Mouse (Mus musculus): ENCODE measurements around the gene Wdr37. TPM values are rescaled to one million over a fixed set of nuclear protein-coding genes. Genes with fewer than 3 reads are reported as not detected.
A peak's percentile ranks its signal among the peaks of the same experiment; 100 is the strongest.
"Not testable (repeated sequence)": the region's sequence is repeated elsewhere in the genome, so short reads cannot be mapped to it uniquely, and the experiment has no call there.

The Wdr37 gene
- total RNA-seq, 2 experiments from 2014 or later: 28.9 to 35.2 TPM

DNA sequence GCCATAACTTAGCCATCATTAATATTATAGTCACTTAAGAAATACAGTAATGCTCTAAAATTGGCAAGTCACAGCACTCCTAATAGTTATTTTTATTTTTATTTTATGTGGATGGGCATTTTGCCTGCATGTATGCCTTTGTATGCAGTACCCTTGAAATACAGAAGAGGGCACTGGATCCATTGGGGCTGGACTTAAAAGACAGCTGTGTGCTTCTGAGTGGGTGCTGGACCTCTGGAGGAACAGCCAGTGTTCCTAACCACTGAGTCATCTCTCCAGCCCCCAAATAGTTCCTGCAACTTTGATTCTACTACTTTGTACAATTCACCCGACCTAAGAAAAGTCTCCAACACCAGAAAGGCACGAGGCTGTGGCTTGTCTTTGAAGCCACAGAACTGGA is 24.0 kb downstream of the Wdr37 start:
- DNase-seq (ENCODE audit: low spot score): no peak
- intact Hi-C loops (cut with DNase I): loop anchor here (2.0 to 10.0 kb wide), 2 partner anchors 23 to 147 kb away; partner anchors contain the start of genes Gtpbp4 and Wdr37

DNA sequence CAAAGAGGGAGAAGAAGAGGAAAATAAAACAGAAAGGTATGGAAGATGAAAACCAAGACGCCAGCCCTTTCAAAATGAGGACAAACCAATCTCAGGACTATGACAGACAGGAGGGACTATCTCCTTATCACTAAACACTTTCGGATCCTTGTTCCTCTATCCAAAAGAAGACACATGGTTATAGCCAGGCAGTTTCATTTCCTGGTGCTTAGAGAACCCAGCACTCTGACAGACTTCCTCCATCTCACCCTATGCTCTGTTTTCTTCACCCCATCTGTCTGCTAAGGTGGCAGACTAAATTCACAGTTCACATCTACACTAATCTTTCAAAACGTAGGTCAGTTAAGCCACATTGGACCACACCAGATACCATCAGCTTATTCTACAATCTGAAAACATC is 29.4 kb downstream of the Wdr37 start:
- intact Hi-C loops (cut with DNase I): loop anchor here (10.0 kb wide), 1 partner anchor 153 kb away; the partner anchor contains the start of gene Gtpbp4
- no peak for DNase-seq (ENCODE audit: low spot score)

DNA sequence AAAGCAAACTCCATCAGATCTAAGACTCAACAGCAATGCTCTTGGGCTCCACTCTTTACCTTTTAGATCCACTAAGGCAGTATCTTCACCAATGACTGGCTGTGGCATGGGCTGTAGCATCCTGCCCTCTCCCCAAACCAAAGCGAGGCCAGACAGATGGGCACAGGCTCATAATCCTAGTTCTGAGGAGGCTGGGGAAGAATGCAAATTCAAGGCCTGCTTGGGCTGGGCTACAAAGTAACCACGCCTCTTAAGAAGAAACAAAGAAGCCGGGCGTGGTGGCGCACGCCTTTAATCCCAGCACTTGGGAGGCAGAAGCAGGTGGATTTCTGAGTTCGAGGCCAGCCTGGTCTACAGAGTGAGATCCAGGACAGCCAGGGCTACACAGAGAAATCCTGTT is 29.9 kb downstream of the Wdr37 start:
- intact Hi-C loops (cut with DNase I): loop anchor here (10.0 kb wide), 1 partner anchor 153 kb away; the partner anchor contains the start of gene Gtpbp4
- DNase-seq (ENCODE audit: low spot score): not testable (repeated sequence)

DNA sequence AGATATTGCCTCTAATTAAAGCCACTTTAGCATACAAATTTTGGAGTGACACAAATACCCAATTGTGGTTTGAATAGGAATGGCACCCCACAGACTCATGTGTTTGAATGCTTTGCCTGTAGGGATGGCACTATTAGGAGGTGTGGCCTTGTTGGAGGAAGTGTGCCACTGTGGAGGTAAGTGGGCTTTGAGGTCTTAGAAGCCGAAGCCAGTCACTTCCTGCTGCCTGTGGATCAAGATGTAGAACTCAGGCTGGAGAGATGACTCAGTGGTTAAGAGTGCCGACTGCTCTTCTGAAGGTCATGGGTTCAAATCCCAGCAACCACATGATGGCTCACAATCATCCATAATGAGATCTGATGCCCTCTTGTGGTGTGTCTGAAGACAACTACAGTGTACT is 30.8 kb downstream of the Wdr37 start:
- intact Hi-C loops (cut with DNase I): loop anchor here (10.0 kb wide), 1 partner anchor 154 kb away; the partner anchor contains the start of gene Gtpbp4

DNA sequence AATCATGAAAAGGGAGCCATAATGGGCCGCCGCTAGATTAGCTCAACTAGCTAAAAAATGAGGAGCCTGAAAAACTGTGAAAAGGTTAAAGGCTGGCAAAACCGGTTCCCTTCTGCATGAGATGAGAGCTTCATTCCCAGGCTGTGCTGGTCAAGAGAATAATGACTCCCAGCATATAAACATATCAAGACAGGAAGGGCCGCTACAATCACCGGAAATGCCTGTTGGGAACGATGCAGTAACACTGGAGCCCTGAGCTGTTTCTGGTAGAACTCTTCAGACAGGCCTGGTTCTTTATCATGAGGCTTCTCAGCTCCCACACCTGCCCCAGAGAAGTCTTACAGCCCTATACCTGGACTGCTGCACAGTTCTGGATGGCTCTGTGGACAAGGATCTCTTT is 31.8 kb downstream of the Wdr37 start:
- intact Hi-C loops (cut with DNase I): loop anchor here (10.0 kb wide), 1 partner anchor 155 kb away; the partner anchor contains the start of gene Gtpbp4
- peak; percentile 16 for DNase-seq (ENCODE audit: low spot score)

More for the DNA sequence above, 30.8 kb downstream of the Wdr37 start:
- no peak for DNase-seq (ENCODE audit: low spot score)

DNA sequence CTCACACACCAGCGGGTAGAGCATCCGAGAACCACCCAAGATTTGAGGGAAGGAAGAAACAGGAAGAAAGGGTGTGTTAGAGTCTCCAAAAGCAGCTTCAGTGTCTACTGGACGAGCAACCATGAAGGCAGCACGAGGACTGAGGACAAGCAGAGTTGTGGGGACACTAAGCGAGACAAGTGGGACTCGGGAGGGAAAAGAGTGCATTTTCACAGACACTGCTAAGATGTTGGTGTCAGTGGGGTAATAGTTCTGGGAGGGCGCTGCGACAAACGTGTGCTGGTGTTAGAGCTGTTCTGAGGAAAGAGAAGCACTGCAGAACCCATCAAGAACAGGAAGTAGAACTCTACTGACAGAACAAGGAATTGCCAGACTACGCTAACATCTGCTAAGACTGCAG is 32.6 kb downstream of the Wdr37 start:
- intact Hi-C loops (cut with DNase I): no loop called here
- DNase-seq (ENCODE audit: low spot score): no peak

DNA sequence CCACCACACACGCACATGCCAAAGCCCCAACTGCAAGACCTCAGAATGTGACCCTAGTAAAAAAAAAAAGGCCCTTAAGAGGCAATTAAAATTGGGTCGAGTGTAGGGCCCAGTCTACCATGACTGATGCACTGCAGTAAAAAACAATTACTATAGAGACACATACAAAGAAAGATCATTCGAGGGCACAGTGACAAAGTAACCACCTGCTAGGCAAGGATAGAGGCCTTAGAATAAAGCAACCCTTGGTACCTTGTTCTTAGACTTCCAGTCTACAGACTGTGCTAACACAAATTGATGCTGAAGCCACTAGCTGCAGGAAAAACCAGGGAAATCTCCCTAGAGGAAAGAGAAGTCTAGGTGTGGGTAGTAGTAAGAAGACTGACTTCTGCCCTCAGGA is 33.3 kb downstream of the Wdr37 start:
- intact Hi-C loops (cut with DNase I): no loop called here
- no peak for DNase-seq (ENCODE audit: low spot score)

DNA sequence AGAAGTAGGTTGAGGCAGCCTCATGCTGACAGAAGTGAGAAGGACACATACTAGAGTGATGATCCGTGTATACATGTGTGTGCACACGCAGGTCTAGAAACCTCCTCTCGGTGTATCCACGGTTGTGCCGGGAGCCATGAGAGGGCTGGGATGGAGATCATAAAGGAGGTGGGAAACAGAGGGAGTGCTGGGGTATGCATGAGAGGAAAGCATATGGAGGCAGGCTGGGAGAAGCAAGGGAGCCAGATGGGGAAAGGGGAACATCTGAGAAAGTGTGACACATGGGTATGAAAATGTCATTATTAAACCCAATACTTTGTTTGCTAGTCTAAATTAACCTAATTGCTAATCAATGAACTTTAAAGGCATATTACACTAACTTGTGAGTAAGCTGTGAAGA is 37.1 kb downstream of the Wdr37 start:
- intact Hi-C loops (cut with DNase I): no loop called here
- no peak for DNase-seq (ENCODE audit: low spot score)

DNA sequence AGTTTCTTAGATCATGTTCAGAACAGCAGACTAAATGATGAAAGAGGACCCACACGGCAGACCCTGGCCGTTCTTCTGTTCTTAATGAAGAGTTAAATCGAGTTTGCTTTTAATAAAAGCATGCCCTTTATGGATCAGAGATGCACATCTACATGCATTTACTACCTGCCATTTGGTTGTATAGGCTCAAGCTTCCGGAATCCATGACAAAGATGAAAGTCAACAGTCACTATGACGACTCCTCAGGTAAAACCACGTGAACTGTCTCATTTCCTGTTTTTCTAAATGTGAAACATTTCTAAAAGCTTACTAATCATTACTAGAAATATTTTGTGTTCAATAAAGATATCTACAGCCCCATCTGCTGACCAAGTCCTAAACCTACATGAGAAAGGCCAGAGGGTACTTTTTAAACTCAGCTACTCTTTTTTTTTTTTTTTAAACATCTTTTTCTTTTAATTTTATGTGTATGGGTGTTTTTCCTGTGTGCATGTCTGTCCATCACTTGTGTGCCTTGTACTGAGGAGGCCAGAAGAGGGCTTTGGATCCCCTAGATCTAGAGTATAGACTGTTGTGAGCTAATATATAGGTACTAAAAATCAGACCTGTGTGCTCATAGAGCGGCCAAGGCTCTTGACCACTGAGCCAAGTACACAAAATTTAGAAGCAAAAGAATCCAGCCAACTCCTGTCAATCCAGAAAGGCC is 40.0 kb downstream of the Wdr37 start:
- DNase-seq (ENCODE audit: low spot score): no peak
- intact Hi-C loops (cut with DNase I): no loop called here

DNA sequence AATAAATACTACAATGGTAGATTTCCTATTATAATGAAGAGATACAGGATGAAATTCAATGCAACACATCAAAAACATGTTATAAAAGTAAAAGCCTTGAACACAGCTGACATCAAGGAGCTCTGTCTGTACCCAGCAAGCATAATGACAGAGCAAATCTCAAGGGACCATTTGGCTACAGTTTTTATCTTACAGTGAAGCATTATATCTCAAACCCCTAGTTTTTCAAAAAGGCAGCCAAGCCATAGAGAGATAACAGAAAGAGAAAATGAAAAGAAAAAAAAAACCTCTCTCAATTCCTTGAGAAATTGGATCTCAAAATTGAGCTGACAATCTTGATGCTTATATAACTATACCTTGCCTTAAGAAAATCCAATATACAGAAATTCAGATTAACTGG is 41.0 kb downstream of the Wdr37 start:
- intact Hi-C loops (cut with DNase I): no loop called here

DNA sequence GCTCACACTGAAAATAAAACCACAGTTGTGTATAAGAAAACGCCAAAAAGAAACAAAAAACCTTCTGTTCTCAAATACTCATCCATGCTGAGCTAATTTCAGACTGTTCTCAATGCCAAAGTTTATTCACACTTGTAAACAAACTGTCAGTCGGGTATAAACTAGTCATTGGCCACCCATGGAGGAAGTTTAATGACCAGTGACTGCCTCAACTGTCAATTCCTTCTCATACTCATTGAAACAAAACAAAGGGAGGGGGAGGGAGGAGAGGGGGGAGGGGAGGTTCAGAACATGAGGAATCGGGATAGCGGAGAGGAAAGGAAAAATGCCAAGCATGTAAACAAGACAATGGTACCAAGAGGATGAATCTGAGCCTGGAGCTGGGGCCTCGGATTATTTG is 41.9 kb downstream of the Wdr37 start:
- DNase-seq (ENCODE audit: low spot score): no peak
- intact Hi-C loops (cut with DNase I): no loop called here

More for the DNA sequence above, 41.0 kb downstream of the Wdr37 start:
- DNase-seq (ENCODE audit: low spot score): no peak

DNA sequence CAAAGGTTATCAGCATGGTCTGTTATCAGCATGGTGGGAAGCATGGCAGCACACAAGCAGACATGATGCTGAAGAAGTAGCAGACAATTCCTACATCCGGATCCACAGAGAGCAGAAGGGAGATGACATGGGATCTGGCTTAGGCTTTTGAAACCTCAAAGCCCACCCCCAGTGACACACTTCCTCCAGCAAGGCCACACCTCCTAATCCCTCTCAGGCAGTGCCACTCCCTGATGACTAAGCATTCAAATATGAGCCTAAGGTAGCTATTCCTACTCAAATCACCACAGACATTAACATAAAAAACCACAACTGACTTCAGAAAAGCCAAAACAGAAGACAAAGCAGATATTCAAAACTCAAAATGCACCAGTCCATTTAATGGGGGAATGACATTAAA is 42.8 kb downstream of the Wdr37 start:
- DNase-seq (ENCODE audit: low spot score): no peak
- intact Hi-C loops (cut with DNase I): no loop called here

DNA sequence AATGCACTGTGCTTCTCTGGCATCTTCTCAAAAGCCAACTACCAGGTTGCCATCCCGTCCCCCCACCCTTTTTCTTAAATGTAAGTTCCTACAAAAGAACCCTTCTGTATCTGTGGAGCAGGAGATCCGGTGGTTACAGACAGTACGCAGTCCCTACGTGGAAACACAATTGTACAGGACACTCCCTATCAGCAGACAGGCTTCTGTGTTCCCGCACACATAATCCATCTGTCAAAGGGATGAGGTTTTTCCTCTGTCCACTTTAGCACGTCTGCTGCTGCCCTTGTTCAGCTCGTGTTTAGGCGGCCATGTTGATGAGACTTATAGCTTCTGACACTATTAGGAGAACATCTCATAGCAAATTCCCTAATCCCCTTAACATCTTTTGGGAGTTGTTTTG is 48.2 kb downstream of the Wdr37 start:
- no peak for DNase-seq (ENCODE audit: low spot score)
- intact Hi-C loops (cut with DNase I): no loop called here

DNA sequence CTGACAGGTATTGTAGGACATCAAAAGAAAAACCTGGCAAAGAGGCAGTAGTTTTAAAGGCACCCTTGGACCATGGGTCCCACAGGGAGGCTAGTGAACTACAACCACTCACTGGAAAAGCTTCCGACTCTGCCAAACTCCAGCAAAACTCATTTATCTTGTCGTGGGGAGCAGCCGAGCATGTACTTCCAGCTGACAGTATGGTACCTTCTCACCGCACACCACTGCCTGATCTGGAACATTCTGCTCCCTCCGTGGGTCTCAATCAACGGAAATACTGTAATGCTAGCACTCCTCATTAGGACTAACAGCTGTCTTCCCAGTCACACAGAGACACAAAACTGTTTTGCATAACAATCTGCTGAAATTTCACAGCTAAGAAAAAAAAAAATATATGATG is 48.6 kb downstream of the Wdr37 start:
- DNase-seq (ENCODE audit: low spot score): no peak
- intact Hi-C loops (cut with DNase I): no loop called here

DNA sequence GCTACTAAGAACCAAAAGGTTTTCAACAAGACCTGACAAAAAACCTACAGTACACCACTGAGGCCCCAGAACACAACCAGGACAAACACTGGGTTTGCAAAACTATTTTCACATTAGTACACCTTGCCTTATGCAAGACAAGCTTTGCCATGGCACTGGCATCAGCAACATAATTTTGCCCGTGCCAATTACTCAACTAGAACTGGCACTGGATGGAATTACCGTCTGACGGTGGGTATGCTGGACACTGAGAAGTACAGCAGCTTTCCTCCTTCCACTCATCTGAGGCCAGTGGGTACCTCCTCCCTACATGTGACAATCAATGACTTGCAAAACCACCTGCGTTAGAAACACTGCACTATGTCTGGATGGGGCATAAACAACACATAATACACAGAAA is 49.5 kb downstream of the Wdr37 start:
- intact Hi-C loops (cut with DNase I): no loop called here
- no peak for DNase-seq (ENCODE audit: low spot score)

DNA sequence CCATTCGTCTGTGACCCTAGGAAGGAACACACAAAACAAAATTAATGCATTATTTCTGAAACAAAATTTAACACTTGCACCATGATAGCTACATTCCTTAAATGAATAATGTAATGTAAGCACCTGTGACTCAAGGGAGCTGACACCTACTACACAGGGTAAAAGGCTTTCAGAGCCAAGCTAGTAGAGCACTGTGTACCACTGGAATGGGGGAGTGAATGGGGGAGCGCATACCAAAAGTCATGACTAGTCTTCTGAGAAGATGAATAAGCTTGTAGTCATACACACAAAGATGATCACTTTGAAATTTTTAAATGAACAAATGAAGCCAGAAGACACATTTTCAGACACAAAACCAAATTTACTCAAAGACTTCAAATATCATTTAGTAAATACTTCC is 65.8 kb downstream of the Wdr37 start:
- no peak for DNase-seq (ENCODE audit: low spot score)
- intact Hi-C loops (cut with DNase I): no loop called here

DNA sequence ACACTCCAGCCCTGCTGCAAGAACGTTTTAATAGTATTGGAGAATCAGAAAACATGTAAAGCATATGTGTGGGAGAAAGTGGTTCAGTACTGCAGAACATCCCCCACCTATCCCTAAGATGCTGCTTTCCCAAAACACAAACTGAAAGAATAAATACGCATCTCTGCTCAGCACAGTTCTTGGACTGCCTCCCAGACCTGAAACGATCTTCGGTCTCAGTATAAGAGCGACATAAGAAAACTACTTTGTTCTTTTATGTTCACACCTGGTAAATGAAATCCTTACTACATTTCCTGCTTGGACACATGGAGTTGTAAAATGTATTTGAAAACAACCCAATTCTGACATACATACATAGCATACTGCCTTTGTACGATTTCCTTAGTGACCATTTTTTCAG is 71.1 kb downstream of the Wdr37 start:
- intact Hi-C loops (cut with DNase I): no loop called here
- no peak for DNase-seq (ENCODE audit: low spot score)

DNA sequence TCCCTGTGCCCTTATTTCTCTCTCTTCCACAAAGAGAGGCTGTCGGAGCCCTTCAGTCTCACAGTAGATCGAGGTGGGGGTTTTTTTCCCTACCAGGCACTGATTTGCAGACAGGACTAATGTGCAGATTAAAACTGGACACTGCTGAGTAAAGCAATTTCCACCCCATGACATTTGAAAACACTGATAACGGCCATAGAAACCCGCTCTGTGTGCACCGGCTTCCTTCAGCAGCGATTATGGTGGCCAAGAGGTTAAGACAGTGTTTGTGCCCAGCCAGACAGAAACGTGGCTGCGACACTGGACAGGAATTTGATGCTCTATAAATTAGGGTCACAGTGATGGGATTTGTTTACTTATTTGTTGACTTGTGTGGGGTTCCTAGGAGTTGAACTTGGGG is 78.5 kb downstream of the Wdr37 start:
- no peak for DNase-seq (ENCODE audit: low spot score)
- intact Hi-C loops (cut with DNase I): no loop called here

DNA sequence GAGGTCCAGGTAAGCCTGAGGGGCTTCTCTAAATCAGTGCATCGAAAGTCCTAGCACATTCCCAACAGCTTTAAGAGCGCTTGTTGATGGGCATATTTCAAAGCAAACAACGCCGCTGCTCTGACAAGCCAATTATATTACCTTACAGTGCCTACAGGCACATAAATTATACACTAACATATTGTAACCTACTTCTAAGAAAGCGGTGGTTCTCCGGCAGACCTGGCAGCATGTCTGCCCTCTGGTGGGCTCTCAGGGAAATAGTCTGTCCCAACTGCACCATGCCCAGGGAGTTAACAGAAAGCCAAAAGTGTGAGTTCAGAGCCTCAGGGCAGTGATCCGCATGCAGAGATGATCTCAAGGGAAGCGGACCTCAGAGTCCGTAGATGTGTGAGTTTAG is 86.5 kb downstream of the Wdr37 start:
- DNase-seq (ENCODE audit: low spot score): no peak
- intact Hi-C loops (cut with DNase I): loop anchor here (5.0 kb wide), 1 partner anchor 1948 kb away; no protein-coding TSS in a partner anchor

DNA sequence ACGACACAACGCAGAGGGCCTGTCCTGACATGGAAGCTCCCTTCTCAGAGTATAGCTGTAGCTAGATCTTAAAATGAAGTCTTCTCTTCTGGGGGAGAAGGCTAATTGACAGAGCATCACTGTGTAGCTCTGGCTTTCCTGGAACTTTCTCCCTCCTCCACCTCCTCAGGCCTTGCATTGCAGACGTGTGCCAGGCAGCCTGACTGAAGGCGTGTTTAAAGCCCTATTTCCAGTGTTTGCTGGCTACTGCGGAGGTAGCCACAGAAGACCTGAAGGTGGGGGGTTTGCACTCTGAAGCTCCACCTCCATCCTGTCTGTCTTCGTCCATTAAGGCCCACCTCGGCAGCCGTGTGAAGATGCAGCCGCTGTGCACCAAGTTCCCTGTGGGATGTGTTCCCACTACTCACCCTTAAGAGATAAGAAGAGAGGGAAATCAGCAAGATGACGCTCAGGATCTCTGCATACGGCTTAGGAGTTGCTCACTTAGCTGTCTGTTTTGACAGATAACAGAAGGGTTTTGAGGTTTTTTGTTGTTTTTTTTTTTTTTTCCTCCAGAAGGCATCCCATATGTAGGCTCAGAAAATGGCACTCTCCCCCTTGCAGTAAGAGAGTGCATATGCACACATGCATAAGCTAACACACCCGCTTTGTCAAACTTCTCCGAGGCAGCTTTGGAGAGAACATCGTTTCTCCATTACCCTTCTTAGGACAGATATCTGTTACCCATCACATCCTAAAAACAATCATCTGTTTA is 87.2 kb downstream of the Wdr37 start:
- intact Hi-C loops (cut with DNase I): loop anchor here (5.0 kb wide), 1 partner anchor 1947 kb away; no protein-coding TSS in a partner anchor
- no peak for DNase-seq (ENCODE audit: low spot score)

DNA sequence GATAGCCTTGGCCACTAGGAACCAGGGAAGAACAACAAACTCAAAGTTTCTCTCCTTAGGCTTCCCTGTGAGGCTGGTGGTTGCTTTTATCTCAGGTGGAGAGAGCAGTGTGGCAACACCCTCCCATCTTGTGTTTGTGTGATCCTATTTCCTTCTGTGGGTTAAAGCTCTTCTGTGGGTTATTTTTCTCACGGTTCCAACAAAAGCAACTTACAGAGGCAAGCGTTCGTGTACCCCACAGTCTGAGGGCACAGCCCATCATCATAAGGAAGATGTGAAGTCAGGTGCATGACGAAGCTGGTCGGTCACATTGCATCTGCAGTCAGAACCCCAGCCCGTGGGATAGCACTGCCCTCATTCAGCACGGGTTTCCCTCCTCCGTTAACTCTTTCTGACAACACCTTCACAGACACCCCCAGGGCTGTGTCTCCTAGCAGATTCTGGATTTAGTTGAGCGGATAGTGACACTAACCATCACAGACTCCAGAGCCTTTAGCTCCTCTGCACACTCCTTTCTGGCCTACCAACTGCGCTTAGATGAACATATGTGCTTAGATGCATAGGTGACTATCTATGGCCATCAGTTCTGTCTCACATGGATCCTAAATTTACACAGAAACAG is 87.9 kb downstream of the Wdr37 start:
- DNase-seq (ENCODE audit: low spot score): no peak
- intact Hi-C loops (cut with DNase I): no loop called here

Data from heart, postnatal 25 days (tissue).